In genomic region chr2:118405568-118405967, GRCm38 (mm10) we compare ENCODE assay signal across 17 mouse cellular contexts. TPM values are rescaled to one million over a fixed set of nuclear protein-coding genes. Genes with fewer than 3 reads are reported as not detected.
"Had no signal": no experiment of that assay in that cellular context is flagged by ENCODE, and none has a peak within 500 bp of the region (broad histone marks: within the 10 kb centered on the region; RNA-seq: fewer than 3 reads in every experiment).

No protein-coding gene starts in this region.

- DNase-seq: kidney, postnatal 14 days; layer of hippocampus, adult 9-11 months; layer of hippocampus, postnatal 36 days; lung, embryonic 14.5 days; lung, postnatal 10 days; thymus, adult 2 months; thymus, postnatal 25 days had no signal

- H3K9ac ChIP-seq: hindbrain, embryonic 15.5 days; limb, embryonic 15.5 days; lung, embryonic 14.5 days; midbrain, embryonic 15.5 days; neural tube, embryonic 12.5 days; stomach, embryonic 15.5 days had no signal

- H3K4me2 ChIP-seq: hindbrain, embryonic 15.5 days; limb, embryonic 15.5 days; lung, embryonic 14.5 days; midbrain, embryonic 11.5 days; midbrain, embryonic 15.5 days; neural tube, embryonic 12.5 days; stomach, embryonic 15.5 days had no signal

- H3K9me3 ChIP-seq: hindbrain, embryonic 15.5 days; limb, embryonic 15.5 days; megakaryocyte, embryonic 14.5 days; midbrain, embryonic 15.5 days; neural tube, embryonic 12.5 days; stomach, embryonic 15.5 days had no signal

- H3K36me3 ChIP-seq: midbrain, embryonic 15.5 days had no signal

- ATAC-seq: inflammation-experienced regulatory T-cells, adult 6 months; midbrain, embryonic 15.5 days had no signal

- H3K27ac ChIP-seq: hindbrain, embryonic 15.5 days; limb, embryonic 15.5 days; macrophage; midbrain, embryonic 15.5 days; neural tube, embryonic 12.5 days; stomach, embryonic 15.5 days had no signal

- H3K4me3 ChIP-seq: hindbrain, embryonic 15.5 days; limb, embryonic 15.5 days; megakaryocyte, embryonic 14.5 days; midbrain, embryonic 15.5 days; neural tube, embryonic 12.5 days; stomach, embryonic 15.5 days had no signal

- H3K4me1 ChIP-seq: hindbrain, embryonic 15.5 days; limb, embryonic 15.5 days; midbrain, embryonic 15.5 days; neural tube, embryonic 12.5 days; stomach, embryonic 15.5 days had no signal

- H3K27me3 ChIP-seq: hindbrain, embryonic 15.5 days; limb, embryonic 15.5 days; megakaryocyte, embryonic 14.5 days; midbrain, embryonic 15.5 days; neural tube, embryonic 12.5 days; stomach, embryonic 15.5 days had no signal

RNA-seq across cellular contexts. Expression of gene Gpr176, which starts 32.3 kb away (rescaled TPM):
- total RNA-seq: monocyte, adult 5-6 weeks had no signal
